Mouse (Mus musculus) ES-Bruce4 (cell line): ENCODE data around the gene Gm36210. TPM values are rescaled to one million over a fixed set of nuclear protein-coding genes. Genes with fewer than 3 reads are reported as not detected.

Source experiments
- H3K27ac ChIP-seq: 2 replicates; pipeline ENCODE4 v1.5.1; 2012; ENCODE audit warnings: low read length, inconsistent platforms; ENCODE audit not compliant: insufficient read depth
- H3K27me3 ChIP-seq: 2 replicates; pipeline ENCODE4 v1.6.1; 2012; ENCODE audit warnings: mild to moderate bottlenecking, low read length, inconsistent platforms; ENCODE audit not compliant: control insufficient read depth, poor library complexity, insufficient read depth, severe bottlenecking
- H3K36me3 ChIP-seq: 2 replicates; pipeline ENCODE4 v1.6.1; 2012; ENCODE audit warnings: inconsistent platforms, mild to moderate bottlenecking, low read length, moderate library complexity; ENCODE audit not compliant: control insufficient read depth, poor library complexity, insufficient read depth, severe bottlenecking
- H3K4me1 ChIP-seq: one replicate; pipeline ENCODE4 v1.8.1; 2011; ENCODE audit warnings: low read length; ENCODE audit not compliant: control insufficient read depth, insufficient read depth
- H3K4me3 ChIP-seq: 2 replicates; pipeline ENCODE4 v1.5.1; 2011; ENCODE audit warnings: low read depth, mild to moderate bottlenecking, low read length
- H3K9ac ChIP-seq: 2 replicates; pipeline ENCODE4 v1.6.1; 2012; ENCODE audit warnings: low read depth, mild to moderate bottlenecking, inconsistent platforms; ENCODE audit not compliant: poor library complexity, severe bottlenecking
- H3K9me3 ChIP-seq: replicated peaks from 2 replicates; pipeline ENCODE4 v1.6.1; 2012; ENCODE audit warnings: mild to moderate bottlenecking, low read length, inconsistent platforms; ENCODE audit not compliant: control insufficient read depth, poor library complexity, insufficient read depth, severe bottlenecking
- CTCF ChIP-seq: IDR thresholded peaks from one replicate; pipeline ENCODE4 v1.8.1; 2011; ENCODE audit warnings: low read depth, low read length
- EP300 ChIP-seq: IDR thresholded peaks from 2 replicates; pipeline ENCODE4 v1.6.1; 2011; ENCODE audit warnings: low read depth, low read length; ENCODE audit not compliant: insufficient read depth
- POLR2A ChIP-seq: IDR thresholded peaks from one replicate; pipeline ENCODE4 v1.8.1; 2011; ENCODE audit warnings: low read length; ENCODE audit not compliant: insufficient read depth
- polyA plus RNA-seq: library from polyadenylated mRNA; stranded (reverse); fragments of >200 nt; gene quantifications from 2 replicates; pipeline ENCODE4 v1.2.4, GENCODE M21; 2011; ENCODE audit warnings: low read depth; ENCODE audit not compliant: missing spikeins, insufficient read depth, insufficient read length

The Gm36210 gene
- polyA plus RNA-seq, 1 experiment, result 1.1 TPM

- TF ChIP-seq EP300 (no peak), POLR2A (no peak), CTCF (no peak)
- Histone ChIP-seq H3K9ac (no peak overlapping the region), H3K27me3 (no peaks in the 10 kb centered on the region), H3K27ac (no peak overlapping the region), H3K9me3 (no peaks in the 10 kb centered on the region), H3K4me1 (no peaks in the 10 kb centered on the region), H3K36me3 (no peaks in the 10 kb centered on the region), H3K4me3 (no peak overlapping the region)
Observed at GRCm38 (mm10) chr7:4924483-4924882, 18.2 kb upstream of the Gm36210 start.

GRCm38 (mm10) chr7:4923586-4924364 lies 17.5 kb upstream of the Gm36210 start:
- no peak for TF ChIP-seq POLR2A
- no peak for TF ChIP-seq EP300
- no peak for TF ChIP-seq CTCF
- H3K27me3 ChIP-seq, result no peaks in the 10 kb centered on the region
- H3K9ac ChIP-seq, result peak overlapping the region; percentile 56
- peak overlapping the region; percentile 47 for H3K4me3 ChIP-seq
- no peaks in the 10 kb centered on the region for H3K4me1 ChIP-seq
- no peak overlapping the region for H3K27ac ChIP-seq
- H3K9me3 ChIP-seq, result no peaks in the 10 kb centered on the region
- no peaks in the 10 kb centered on the region for H3K36me3 ChIP-seq

DNA sequence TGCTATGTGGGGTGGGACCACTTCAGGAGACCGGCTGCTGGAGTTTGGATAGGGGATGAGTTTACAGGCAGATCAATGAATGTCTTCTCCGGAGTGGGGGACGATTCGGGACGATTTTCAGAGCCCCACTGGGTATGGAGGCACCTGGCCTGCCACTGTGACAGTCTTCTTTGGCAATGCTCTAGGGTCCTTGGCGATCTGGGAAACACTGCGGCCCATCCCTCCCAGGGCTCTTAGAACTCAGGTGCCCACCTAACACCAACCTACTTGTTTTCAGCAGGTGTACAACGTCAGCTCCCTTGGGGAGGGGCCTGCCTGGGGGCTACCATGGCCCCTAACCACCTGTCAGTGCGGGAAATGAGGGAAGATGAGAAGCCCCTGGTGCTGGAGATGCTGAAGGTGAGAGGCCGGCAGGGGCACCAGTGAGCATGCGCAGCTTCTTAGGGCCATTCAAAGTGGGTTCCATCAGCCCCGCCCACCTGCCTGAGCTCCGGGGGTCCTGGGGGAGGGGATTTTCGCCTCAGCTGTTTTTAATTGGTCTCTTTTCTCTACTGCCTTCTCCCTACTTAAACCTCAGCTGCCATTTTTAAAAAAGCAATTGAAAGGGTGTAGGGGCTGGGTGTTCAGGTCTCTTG lies 16.7 kb upstream of the Gm36210 start:
- no peaks in the 10 kb centered on the region for H3K9me3 ChIP-seq
- no peak overlapping the region for H3K27ac ChIP-seq
- no peak for TF ChIP-seq EP300
- no peak for TF ChIP-seq CTCF
- no peak for TF ChIP-seq POLR2A
- H3K9ac ChIP-seq, result peak overlapping the region; percentile 56
- peak overlapping the region; percentile 62 for H3K4me3 ChIP-seq
- no peaks in the 10 kb centered on the region for H3K36me3 ChIP-seq
- H3K27me3 ChIP-seq, result no peaks in the 10 kb centered on the region
- no peaks in the 10 kb centered on the region for H3K4me1 ChIP-seq

DNA sequence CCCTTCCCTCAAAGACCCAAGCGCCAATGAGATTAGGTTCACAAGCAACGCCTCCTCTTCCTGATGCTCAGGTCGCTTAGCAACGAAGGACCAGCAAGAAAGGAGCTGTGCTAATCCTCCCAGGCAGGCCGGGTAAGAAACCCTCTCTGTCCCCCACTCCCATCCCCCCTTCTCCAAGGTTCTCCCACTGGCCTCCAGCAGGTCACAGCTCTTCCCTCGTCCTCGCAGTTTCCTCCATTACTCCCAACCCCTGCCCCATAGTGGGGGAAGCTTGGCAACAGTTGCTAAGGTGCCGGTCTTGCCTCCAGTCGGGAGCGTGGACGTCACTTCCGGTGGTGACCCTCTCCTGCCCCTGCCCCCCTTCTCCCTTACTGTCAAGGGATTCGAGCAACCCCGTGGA lies 16.2 kb upstream of the Gm36210 start:
- H3K36me3 ChIP-seq, result no peaks in the 10 kb centered on the region
- no peaks in the 10 kb centered on the region for H3K27me3 ChIP-seq
- H3K9me3 ChIP-seq, result no peaks in the 10 kb centered on the region
- H3K9ac ChIP-seq, result peak overlapping the region; percentile 42; the same call in 1 of the 2 replicates
- H3K4me1 ChIP-seq, result no peaks in the 10 kb centered on the region
- no peak overlapping the region for H3K27ac ChIP-seq
- TF ChIP-seq EP300, result no peak
- TF ChIP-seq POLR2A, result no peak
- no peak for TF ChIP-seq CTCF
- H3K4me3 ChIP-seq, result peak overlapping the region; percentile 62

GRCm38 (mm10) chr7:4921824-4922482 lies 15.6 kb upstream of the Gm36210 start, which contains the start of gene Nat14:
Nat14 (plus strand) TSS chr7:4922028.
- TF ChIP-seq CTCF, result no peak
- TF ChIP-seq EP300, result no peak
- no peak for TF ChIP-seq POLR2A
- Histone ChIP-seq H3K4me1 (no peaks in the 10 kb centered on the region), H3K9me3 (no peaks in the 10 kb centered on the region), H3K27ac (no peak within 1 kb of the TSS), H3K36me3 (no peaks in the 10 kb centered on the region), H3K27me3 (no peaks in the 10 kb centered on the region), H3K9ac (peak within 1 kb of the TSS; percentile 42; the same call in 1 of the 2 replicates), H3K4me3 (peak within 1 kb of the TSS; percentile 62)
